Mouse (Mus musculus): ENCODE measurements around the gene Cpvl. TPM values are rescaled to one million over a fixed set of nuclear protein-coding genes. Genes with fewer than 3 reads are reported as not detected.

Gene Cpvl
- polyA plus RNA-seq, 1 experiment from 2014 or later: 0.09 TPM

GRCm38 (mm10) chr6:53901741-53902140 is 76.7 kb downstream of the Cpvl start:
- H3K9me3 ChIP-seq: no peaks in the 10 kb centered on the region
- H3K27me3 ChIP-seq (replicated peaks): no peaks in the 10 kb centered on the region
- no peaks in the 10 kb centered on the region for H3K36me3 ChIP-seq
- H3K27ac ChIP-seq: no peak overlapping the region
- H3K4me2 ChIP-seq (replicated peaks): no peak overlapping the region
- ATAC-seq: no peak
- H3K9ac ChIP-seq: no peak overlapping the region
- peaks cover 24% of the 10 kb centered on the region for H3K4me1 ChIP-seq (replicated peaks)
- 77% methylated on average over 8 of the region's 8 CpGs for WGBS
- H3K4me3 ChIP-seq (replicated peaks): no peak overlapping the region

- Histone ChIP-seq H3K4me1 (replicated peaks) (no peaks in the 10 kb centered on the region), H3K9me3 (no peaks in the 10 kb centered on the region), H3K4me3 (replicated peaks) (no peak overlapping the region), H3K27me3 (replicated peaks) (no peaks in the 10 kb centered on the region), H3K27ac (no peak overlapping the region), H3K9ac (no peak overlapping the region), H3K4me2 (replicated peaks) (no peak overlapping the region), H3K36me3 (no peaks in the 10 kb centered on the region)
- WGBS: 59% methylated on average over 7 of the region's 7 CpGs
- no peak for ATAC-seq
These were observed 80.5 kb downstream of the Cpvl start for GRCm38 (mm10) chr6:53897872-53898464.

- Histone ChIP-seq H3K4me1 (replicated peaks) (no peaks in the 10 kb centered on the region), H3K4me3 (replicated peaks) (no peak overlapping the region), H3K27ac (no peak overlapping the region), H3K9ac (no peak overlapping the region), H3K27me3 (replicated peaks) (no peaks in the 10 kb centered on the region), H3K36me3 (no peaks in the 10 kb centered on the region), H3K9me3 (no peaks in the 10 kb centered on the region), H3K4me2 (replicated peaks) (no peak overlapping the region)
- ATAC-seq: no peak
- 88% methylated on average over 6 of the region's 6 CpGs for WGBS
These were observed 81.3 kb downstream of the Cpvl start for GRCm38 (mm10) chr6:53897126-53897525.

- Histone ChIP-seq H3K27me3 (replicated peaks) (no peaks in the 10 kb centered on the region), H3K36me3 (no peaks in the 10 kb centered on the region), H3K27ac (no peak overlapping the region), H3K4me3 (replicated peaks) (no peak overlapping the region), H3K4me1 (replicated peaks) (no peaks in the 10 kb centered on the region), H3K4me2 (replicated peaks) (no peak overlapping the region), H3K9me3 (no peaks in the 10 kb centered on the region), H3K9ac (no peak overlapping the region)
- 50% methylated on average over 3 of the region's 3 CpGs for WGBS
- no peak for ATAC-seq
These were observed 84.7 kb downstream of the Cpvl start for GRCm38 (mm10) chr6:53893731-53894130.

- H3K27ac ChIP-seq: no peak overlapping the region
- no peak for ATAC-seq
- H3K4me2 ChIP-seq (replicated peaks): no peak overlapping the region
- no peaks in the 10 kb centered on the region for H3K36me3 ChIP-seq
- WGBS: 43% methylated on average over 3 of the region's 3 CpGs
- no peaks in the 10 kb centered on the region for H3K9me3 ChIP-seq
- no peaks in the 10 kb centered on the region for H3K27me3 ChIP-seq (replicated peaks)
- no peak overlapping the region for H3K4me3 ChIP-seq (replicated peaks)
- H3K4me1 ChIP-seq (replicated peaks): no peaks in the 10 kb centered on the region
- H3K9ac ChIP-seq: no peak overlapping the region
These were observed 87.4 kb downstream of the Cpvl start for GRCm38 (mm10) chr6:53891109-53891508.

GRCm38 (mm10) chr6:53884931-53885330 is 93.5 kb downstream of the Cpvl start:
- H3K9ac ChIP-seq: no peak overlapping the region
- H3K36me3 ChIP-seq: no peaks in the 10 kb centered on the region
- ATAC-seq: no peak
- no peaks in the 10 kb centered on the region for H3K9me3 ChIP-seq
- no peaks in the 10 kb centered on the region for H3K27me3 ChIP-seq (replicated peaks)
- 0 out of 2 replicates have a peak, but pooled peaks cover 3% of the 10 kb centered on the region for H3K4me1 ChIP-seq (replicated peaks)
- WGBS: 74% methylated on average over 4 of the region's 4 CpGs
- no peak overlapping the region for H3K27ac ChIP-seq
- H3K4me3 ChIP-seq (replicated peaks): no peak overlapping the region
- H3K4me2 ChIP-seq (replicated peaks): no peak overlapping the region

GRCm38 (mm10) chr6:53884496-53884895 is 94.0 kb downstream of the Cpvl start:
- 0 out of 2 replicates have a peak, but pooled peaks cover 3% of the 10 kb centered on the region for H3K4me1 ChIP-seq (replicated peaks)
- WGBS: 84% methylated on average over 8 of the region's 8 CpGs
- H3K27ac ChIP-seq: no peak overlapping the region
- no peaks in the 10 kb centered on the region for H3K9me3 ChIP-seq
- H3K4me3 ChIP-seq (replicated peaks): no peak overlapping the region
- H3K4me2 ChIP-seq (replicated peaks): no peak overlapping the region
- no peaks in the 10 kb centered on the region for H3K27me3 ChIP-seq (replicated peaks)
- no peaks in the 10 kb centered on the region for H3K36me3 ChIP-seq
- no peak for ATAC-seq
- no peak overlapping the region for H3K9ac ChIP-seq

- H3K27me3 ChIP-seq (replicated peaks): no peaks in the 10 kb centered on the region
- no peak overlapping the region for H3K4me2 ChIP-seq (replicated peaks)
- H3K4me3 ChIP-seq (replicated peaks): no peak overlapping the region
- ATAC-seq: no peak
- no peak overlapping the region for H3K27ac ChIP-seq
- 0 out of 2 replicates have a peak, but pooled peaks cover 3% of the 10 kb centered on the region for H3K4me1 ChIP-seq (replicated peaks)
- no peaks in the 10 kb centered on the region for H3K36me3 ChIP-seq
- H3K9me3 ChIP-seq: no peaks in the 10 kb centered on the region
- H3K9ac ChIP-seq: no peak overlapping the region
- 79% methylated on average over 7 of the region's 7 CpGs for WGBS
These were observed 95.1 kb downstream of the Cpvl start for GRCm38 (mm10) chr6:53883405-53883804.

- no peaks in the 10 kb centered on the region for H3K9me3 ChIP-seq
- ATAC-seq: no peak
- no peaks in the 10 kb centered on the region for H3K27me3 ChIP-seq (replicated peaks)
- WGBS: 43% methylated on average over 10 of the region's 10 CpGs
- H3K36me3 ChIP-seq: no peaks in the 10 kb centered on the region
- H3K4me1 ChIP-seq (replicated peaks): 0 out of 2 replicates have a peak, but pooled peaks cover 3% of the 10 kb centered on the region
- no peak overlapping the region for H3K9ac ChIP-seq
- H3K4me2 ChIP-seq (replicated peaks): no peak overlapping the region
- no peak overlapping the region for H3K4me3 ChIP-seq (replicated peaks)
- no peak overlapping the region for H3K27ac ChIP-seq
These were observed 96.8 kb downstream of the Cpvl start for GRCm38 (mm10) chr6:53881623-53882022.

GRCm38 (mm10) chr6:53881235-53881606 is 97.2 kb downstream of the Cpvl start:
- Histone ChIP-seq H3K27me3 (replicated peaks) (no peaks in the 10 kb centered on the region), H3K9ac (no peak overlapping the region), H3K36me3 (no peaks in the 10 kb centered on the region), H3K4me1 (replicated peaks) (0 out of 2 replicates have a peak, but pooled peaks cover 3% of the 10 kb centered on the region), H3K4me2 (replicated peaks) (peak overlapping the region; percentile 43), H3K9me3 (no peaks in the 10 kb centered on the region), H3K27ac (no peak overlapping the region), H3K4me3 (replicated peaks) (no peak overlapping the region)
- no peak for ATAC-seq
- 40% methylated on average over 5 of the region's 5 CpGs for WGBS

GRCm38 (mm10) chr6:53880530-53881234 is 97.8 kb downstream of the Cpvl start:
- 0 out of 2 replicates have a peak, but pooled peaks cover 3% of the 10 kb centered on the region for H3K4me1 ChIP-seq (replicated peaks)
- H3K27me3 ChIP-seq (replicated peaks): no peaks in the 10 kb centered on the region
- WGBS: 25% methylated on average over 14 of the region's 14 CpGs
- ATAC-seq: no peak
- no peak overlapping the region for H3K4me3 ChIP-seq (replicated peaks)
- H3K36me3 ChIP-seq: no peaks in the 10 kb centered on the region
- H3K27ac ChIP-seq: no peak overlapping the region
- H3K9ac ChIP-seq: no peak overlapping the region
- H3K9me3 ChIP-seq: no peaks in the 10 kb centered on the region
- H3K4me2 ChIP-seq (replicated peaks): peak overlapping the region; percentile 43

GRCm38 (mm10) chr6:53879567-53879966 is 98.9 kb downstream of the Cpvl start:
- WGBS: 89% methylated on average over 8 of the region's 8 CpGs
- H3K27me3 ChIP-seq (replicated peaks): no peaks in the 10 kb centered on the region
- no peak for ATAC-seq

More at GRCm38 (mm10) chr6:53879567-53879966, 98.9 kb downstream of the Cpvl start:
- Histone ChIP-seq H3K36me3 (no peaks in the 10 kb centered on the region), H3K27ac (no peak overlapping the region), H3K4me3 (replicated peaks) (no peak overlapping the region), H3K4me1 (replicated peaks) (0 out of 2 replicates have a peak, but pooled peaks cover 3% of the 10 kb centered on the region), H3K9ac (no peak overlapping the region), H3K4me2 (replicated peaks) (no peak overlapping the region), H3K9me3 (no peaks in the 10 kb centered on the region)

Measured in intestine, embryonic 15.5 days (tissue).